Mouse (Mus musculus): ENCODE results near the gene Trpm3. TPM values are rescaled to one million over a fixed set of nuclear protein-coding genes. Genes with fewer than 3 reads are reported as not detected.
"Not testable (repeated sequence)": the region's sequence is repeated elsewhere in the genome, so short reads cannot be mapped to it uniquely, and the experiment has no call there.

Trpm3 gene
- polyA plus RNA-seq, 1 experiment from 2014 or later: 1.1 TPM

- Histone ChIP-seq H3K4me3 (no peak overlapping the region), H3K4me1 (no peaks in the 10 kb centered on the region), H3K4me2 (no peak overlapping the region), H3K9ac (no peak overlapping the region), H3K27ac (no peak overlapping the region), H3K9me3 (no peaks in the 10 kb centered on the region), H3K36me3 (no peaks in the 10 kb centered on the region), H3K27me3 (no peaks in the 10 kb centered on the region)
- WGBS: 65% methylated on average over 2 of the region's 2 CpGs
- ATAC-seq (ENCODE audit: borderline replicate concordance, extremely low read depth, low FRiP score, low TSS enrichment): no peak
These were observed 879.4 kb downstream of the Trpm3 start for GRCm38 (mm10) chr19:23018186-23018727.

DNA sequence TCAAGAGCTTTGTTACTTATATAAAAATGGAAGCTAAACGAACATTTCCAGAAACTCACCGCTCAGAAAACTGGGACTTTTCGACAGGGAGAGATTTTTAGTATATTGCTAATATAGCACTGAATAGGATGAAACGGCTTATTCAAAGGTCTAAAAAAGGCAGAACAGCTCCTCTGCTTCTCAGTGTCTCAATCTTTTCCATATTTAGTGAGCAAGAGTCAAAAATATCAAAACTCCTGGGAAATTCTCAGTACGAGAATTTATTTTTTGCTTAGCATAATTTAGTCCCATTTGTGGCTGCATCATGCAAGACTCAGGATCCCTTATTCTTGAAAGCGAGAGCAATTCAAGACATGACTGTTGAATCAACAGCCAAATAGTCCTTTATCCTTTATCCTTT lies 884.1 kb downstream of the Trpm3 start:
- 87% methylated on average over 6 of the region's 6 CpGs for WGBS
- H3K9me3 ChIP-seq: no peaks in the 10 kb centered on the region
- H3K4me2 ChIP-seq: no peak overlapping the region
- H3K27ac ChIP-seq: no peak overlapping the region
- H3K4me3 ChIP-seq: no peak overlapping the region
- ATAC-seq (ENCODE audit: borderline replicate concordance, extremely low read depth, low FRiP score, low TSS enrichment): no peak
- H3K36me3 ChIP-seq: no peaks in the 10 kb centered on the region
- no peak overlapping the region for H3K9ac ChIP-seq
- H3K27me3 ChIP-seq: no peaks in the 10 kb centered on the region
- H3K4me1 ChIP-seq: no peaks in the 10 kb centered on the region

DNA sequence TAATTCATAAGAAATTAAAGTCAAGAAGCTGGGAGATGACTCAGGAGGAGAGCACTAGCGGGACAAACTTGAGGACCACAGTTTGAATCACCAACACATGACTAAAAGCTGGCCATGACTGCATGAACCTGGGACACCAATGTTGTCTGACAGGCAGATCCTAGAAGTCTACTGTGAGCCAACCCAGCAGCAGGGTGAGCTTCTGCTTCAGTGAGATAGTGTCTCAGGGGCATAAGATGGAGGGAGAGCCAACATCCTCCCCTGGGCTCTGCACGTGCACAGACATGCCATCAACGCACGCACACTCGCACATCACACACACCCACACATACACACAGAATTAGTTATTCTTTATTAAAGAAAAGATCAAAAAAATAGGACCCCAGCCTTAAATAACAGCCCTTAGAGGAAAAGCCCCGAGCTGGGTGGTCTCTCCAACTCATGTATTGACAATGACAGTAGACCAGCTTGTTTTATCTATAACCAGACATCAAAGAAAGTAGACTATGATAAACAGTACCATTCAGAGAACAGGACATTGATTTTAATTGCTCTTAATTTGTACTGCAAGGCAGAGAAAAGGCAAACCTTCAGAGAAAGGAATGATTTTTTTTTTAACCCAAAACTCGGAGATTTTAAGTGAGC lies 884.6 kb downstream of the Trpm3 start:
- Histone ChIP-seq H3K4me2 (no peak overlapping the region), H3K27me3 (no peaks in the 10 kb centered on the region), H3K36me3 (no peaks in the 10 kb centered on the region), H3K9me3 (no peaks in the 10 kb centered on the region), H3K4me3 (no peak overlapping the region), H3K4me1 (no peaks in the 10 kb centered on the region), H3K9ac (no peak overlapping the region), H3K27ac (no peak overlapping the region)
- 67% methylated on average over 7 of the region's 7 CpGs for WGBS
- ATAC-seq (ENCODE audit: borderline replicate concordance, extremely low read depth, low FRiP score, low TSS enrichment): no peak

- Histone ChIP-seq H3K9me3 (no peaks in the 10 kb centered on the region), H3K27ac (no peak overlapping the region), H3K4me1 (no peaks in the 10 kb centered on the region), H3K9ac (no peak overlapping the region), H3K4me3 (no peak overlapping the region), H3K4me2 (no peak overlapping the region), H3K27me3 (no peaks in the 10 kb centered on the region), H3K36me3 (no peaks in the 10 kb centered on the region)
- WGBS: 84% methylated on average over 4 of the region's 4 CpGs
- no peak for ATAC-seq (ENCODE audit: borderline replicate concordance, extremely low read depth, low FRiP score, low TSS enrichment)
These were observed 886.0 kb downstream of the Trpm3 start for GRCm38 (mm10) chr19:23024821-23025220.

DNA sequence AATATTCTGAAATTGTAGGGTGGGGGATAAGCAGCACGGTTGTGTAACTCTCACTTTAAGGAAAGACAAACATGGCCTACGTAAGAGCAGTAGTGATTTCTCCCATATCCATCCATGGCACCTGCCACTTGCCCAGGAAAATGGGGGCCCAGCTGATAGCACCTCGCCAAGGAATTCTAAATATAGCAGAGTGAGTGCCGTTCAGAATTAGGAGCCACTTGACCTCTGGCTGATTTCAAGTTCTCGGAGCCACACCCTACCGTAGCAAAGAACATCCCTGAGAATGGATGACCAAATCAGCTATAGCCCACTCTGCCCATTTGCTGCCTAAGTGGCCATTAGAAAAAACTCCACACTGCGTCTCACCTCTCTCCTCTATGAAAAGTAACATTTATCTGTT lies 887.6 kb downstream of the Trpm3 start:
- Histone ChIP-seq H3K4me2 (no peak overlapping the region), H3K36me3 (no peaks in the 10 kb centered on the region), H3K9ac (no peak overlapping the region), H3K27ac (no peak overlapping the region), H3K4me1 (no peaks in the 10 kb centered on the region), H3K9me3 (no peaks in the 10 kb centered on the region), H3K27me3 (no peaks in the 10 kb centered on the region), H3K4me3 (no peak overlapping the region)
- ATAC-seq (ENCODE audit: borderline replicate concordance, extremely low read depth, low FRiP score, low TSS enrichment): no peak
- WGBS: 48% methylated on average over 7 of the region's 7 CpGs

DNA sequence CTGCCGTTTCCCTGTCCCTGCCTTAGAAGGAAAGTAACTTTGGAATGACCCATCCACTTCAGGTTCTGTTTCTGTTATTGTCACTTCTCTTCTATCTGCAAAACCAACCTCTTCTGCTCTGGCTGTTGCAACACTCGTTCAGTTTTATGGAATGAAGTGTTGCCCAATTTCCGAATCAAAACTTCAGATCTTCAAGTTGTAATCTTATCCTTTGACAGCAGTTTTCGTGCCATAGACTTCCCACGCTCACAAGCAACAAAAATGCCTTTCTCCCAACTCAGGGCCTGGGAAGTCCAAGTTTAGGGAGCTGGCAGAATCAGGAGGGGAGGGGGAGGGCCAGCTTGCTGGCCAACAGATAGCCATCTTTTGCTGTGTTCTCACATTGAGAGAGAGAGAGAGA lies 889.4 kb downstream of the Trpm3 start:
- Histone ChIP-seq H3K9me3 (no peaks in the 10 kb centered on the region), H3K36me3 (no peaks in the 10 kb centered on the region), H3K9ac (no peak overlapping the region), H3K27me3 (no peaks in the 10 kb centered on the region), H3K4me3 (no peak overlapping the region), H3K4me2 (no peak overlapping the region), H3K4me1 (no peaks in the 10 kb centered on the region), H3K27ac (no peak overlapping the region)
- ATAC-seq (ENCODE audit: borderline replicate concordance, extremely low read depth, low FRiP score, low TSS enrichment): no peak
- WGBS: 46% methylated on average over 5 of the region's 5 CpGs

- not testable (repeated sequence) for H3K9me3 ChIP-seq; H3K27ac ChIP-seq; H3K4me1 ChIP-seq; H3K4me3 ChIP-seq; H3K4me2 ChIP-seq; H3K27me3 ChIP-seq; H3K9ac ChIP-seq; H3K36me3 ChIP-seq; ATAC-seq (ENCODE audit: borderline replicate concordance, extremely low read depth, low FRiP score, low TSS enrichment)
- 56% methylated on average over 1 of the region's 1 CpGs for WGBS
These were observed 894.5 kb downstream of the Trpm3 start for GRCm38 (mm10) chr19:23033343-23033742.

- 61% methylated on average over 5 of the region's 5 CpGs for WGBS
- Histone ChIP-seq H3K4me1 (no peaks in the 10 kb centered on the region), H3K9ac (no peak overlapping the region), H3K27me3 (no peaks in the 10 kb centered on the region), H3K36me3 (no peaks in the 10 kb centered on the region), H3K27ac (no peak overlapping the region), H3K4me3 (no peak overlapping the region), H3K4me2 (no peak overlapping the region), H3K9me3 (no peaks in the 10 kb centered on the region)
- no peak for ATAC-seq (ENCODE audit: borderline replicate concordance, extremely low read depth, low FRiP score, low TSS enrichment)
These were observed 895.3 kb downstream of the Trpm3 start for GRCm38 (mm10) chr19:23034117-23034516.

GRCm38 (mm10) chr19:23034933-23035332 lies 896.1 kb downstream of the Trpm3 start:
- Histone ChIP-seq H3K4me3 (no peak overlapping the region), H3K9me3 (no peaks in the 10 kb centered on the region), H3K9ac (no peak overlapping the region), H3K4me2 (no peak overlapping the region), H3K27me3 (no peaks in the 10 kb centered on the region), H3K4me1 (no peaks in the 10 kb centered on the region), H3K27ac (no peak overlapping the region), H3K36me3 (no peaks in the 10 kb centered on the region)
- WGBS: 78% methylated on average over 4 of the region's 4 CpGs
- peak; percentile 19; the same call in 1 of the 2 replicates for ATAC-seq (ENCODE audit: borderline replicate concordance, extremely low read depth, low FRiP score, low TSS enrichment)

DNA sequence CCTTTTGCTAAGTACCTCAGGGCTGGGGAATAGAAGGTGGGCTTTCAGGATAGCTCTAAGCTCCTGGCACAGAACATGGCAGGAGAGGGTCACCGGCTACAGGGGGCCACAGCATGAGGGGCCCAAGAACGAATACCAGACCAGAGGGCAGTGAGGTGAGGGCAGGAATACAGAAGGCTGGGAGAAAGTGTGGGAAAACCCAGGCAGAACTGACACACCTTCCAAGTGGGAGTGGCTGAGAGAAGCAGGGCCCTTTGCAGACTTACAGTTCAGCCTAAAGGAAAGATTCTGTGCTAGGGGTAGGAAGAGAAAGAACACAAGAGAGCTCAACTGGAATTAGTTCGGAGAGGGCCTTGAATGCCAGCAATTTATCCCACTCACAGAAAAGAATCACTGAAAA lies 896.9 kb downstream of the Trpm3 start:
- Histone ChIP-seq H3K27ac (no peak overlapping the region), H3K27me3 (no peaks in the 10 kb centered on the region), H3K9me3 (no peaks in the 10 kb centered on the region), H3K4me2 (no peak overlapping the region), H3K4me1 (no peaks in the 10 kb centered on the region), H3K36me3 (no peaks in the 10 kb centered on the region), H3K9ac (no peak overlapping the region), H3K4me3 (no peak overlapping the region)
- 0 out of 2 replicates have a peak, but pooled peaks have one; percentile 35 for ATAC-seq (ENCODE audit: borderline replicate concordance, extremely low read depth, low FRiP score, low TSS enrichment)
- 77% methylated on average over 3 of the region's 3 CpGs for WGBS

DNA sequence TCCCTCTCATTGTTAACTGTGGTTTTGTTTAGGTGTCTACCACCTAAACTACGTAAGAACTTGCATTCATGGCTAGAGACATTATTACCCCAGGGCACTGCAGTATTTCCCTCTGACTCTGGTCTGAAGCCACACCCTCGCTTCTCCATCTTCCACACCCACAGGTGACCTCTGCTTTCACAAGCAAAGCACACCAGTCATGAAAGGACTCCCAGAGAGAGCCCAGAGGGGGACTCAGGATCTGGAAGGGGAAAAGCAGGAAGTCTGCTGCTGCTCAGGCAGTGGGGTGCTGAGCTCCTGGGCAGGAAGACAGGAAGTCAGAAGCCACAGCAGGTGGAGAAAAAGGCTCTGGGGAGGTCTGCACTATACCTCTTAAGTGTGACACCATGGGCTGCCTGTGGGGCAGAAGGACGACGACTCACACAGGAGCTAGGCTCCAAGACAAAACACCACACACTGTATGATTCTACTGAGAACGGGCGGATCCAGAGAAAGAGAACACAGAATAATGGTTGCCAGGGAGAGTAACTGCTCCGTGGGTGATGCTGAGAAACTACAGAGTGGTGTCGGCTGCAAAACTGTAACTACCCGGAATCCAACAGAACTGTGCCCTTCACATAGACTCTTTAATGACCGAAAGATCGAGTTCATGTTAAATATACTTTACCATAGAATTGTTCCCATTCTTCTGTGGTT lies 898.1 kb downstream of the Trpm3 start:
- no peak for ATAC-seq (ENCODE audit: borderline replicate concordance, extremely low read depth, low FRiP score, low TSS enrichment)
- Histone ChIP-seq H3K36me3 (no peaks in the 10 kb centered on the region), H3K27me3 (no peaks in the 10 kb centered on the region), H3K27ac (no peak overlapping the region), H3K4me2 (no peak overlapping the region), H3K4me1 (no peaks in the 10 kb centered on the region), H3K9me3 (no peaks in the 10 kb centered on the region), H3K9ac (no peak overlapping the region), H3K4me3 (no peak overlapping the region)
- 48% methylated on average over 11 of the region's 11 CpGs for WGBS

DNA sequence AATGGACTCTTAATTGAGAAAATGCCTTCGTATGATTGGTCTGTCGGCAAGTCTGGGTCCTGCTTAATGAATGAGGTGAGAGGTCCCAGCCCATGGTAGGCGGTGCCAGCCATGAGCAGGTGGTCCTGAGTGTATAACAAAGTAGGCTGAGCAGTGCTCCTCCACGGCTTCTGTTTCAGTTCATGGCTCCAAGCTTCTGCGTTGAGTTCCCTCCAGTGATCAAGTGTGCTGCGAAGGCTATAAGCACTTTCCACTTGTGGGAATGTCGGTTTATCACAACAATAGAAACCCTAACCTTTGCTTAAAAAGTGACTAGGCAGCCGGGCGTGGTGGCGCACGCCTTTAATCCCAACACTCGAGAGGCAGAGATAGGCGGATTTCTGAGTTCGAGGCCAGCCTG lies 898.7 kb downstream of the Trpm3 start:
- 77% methylated on average over 14 of the region's 14 CpGs for WGBS
- H3K9ac ChIP-seq: no peak overlapping the region
- no peaks in the 10 kb centered on the region for H3K27me3 ChIP-seq
- H3K4me3 ChIP-seq: no peak overlapping the region
- no peaks in the 10 kb centered on the region for H3K9me3 ChIP-seq
- H3K36me3 ChIP-seq: no peaks in the 10 kb centered on the region
- H3K4me1 ChIP-seq: no peaks in the 10 kb centered on the region
- no peak overlapping the region for H3K27ac ChIP-seq
- no peak overlapping the region for H3K4me2 ChIP-seq
- ATAC-seq (ENCODE audit: borderline replicate concordance, extremely low read depth, low FRiP score, low TSS enrichment): no peak

All from lung, embryonic 15.5 days (tissue).